Mouse (Mus musculus) adrenal gland, adult (tissue): Measurements from ENCODE around the gene Nuak2.

Experiments
- DNase-seq, 2 experiments: peaks; one replicate each; pipeline ENCODE4 v3.0.0; 2022 to 2023; ENCODE audit warnings: low spot score in 1 of 2; ENCODE audit not compliant: inconsistent age in 2 of 2

Nuak2 gene

GRCm38 (mm10) chr1:132322711-132323542, 7.0 kb downstream of the Nuak2 start:
- peak; percentile 32 to 56 for DNase-seq

- DNase-seq: peak in 1 of 2 experiments; percentile 68
These were observed 10.9 kb downstream of the Nuak2 start for GRCm38 (mm10) chr1:132326777-132327176.

- no peak for DNase-seq
These were observed 11.6 kb downstream of the Nuak2 start for GRCm38 (mm10) chr1:132327477-132327876.

- no peak for DNase-seq
These were observed 12.6 kb downstream of the Nuak2 start for GRCm38 (mm10) chr1:132328565-132328964.

- DNase-seq: peak in 1 of 2 experiments; percentile 37
These were observed 13.7 kb downstream of the Nuak2 start for GRCm38 (mm10) chr1:132329656-132330055.

GRCm38 (mm10) chr1:132330397-132330796, 14.5 kb downstream of the Nuak2 start:
- DNase-seq: no peak

GRCm38 (mm10) chr1:132331283-132331682, 15.4 kb downstream of the Nuak2 start:
- DNase-seq: no peak

- DNase-seq: no peak
These were observed 17.3 kb downstream of the Nuak2 start for GRCm38 (mm10) chr1:132333201-132333600.

- peak in 1 of 2 experiments; percentile 54 for DNase-seq
These were observed 17.8 kb downstream of the Nuak2 start for GRCm38 (mm10) chr1:132333675-132334141.

GRCm38 (mm10) chr1:132334178-132334801, 18.4 kb downstream of the Nuak2 start:
- no peak for DNase-seq

GRCm38 (mm10) chr1:132335378-132335965, 19.5 kb downstream of the Nuak2 start:
- DNase-seq: peak in 1 of 2 experiments; percentile 66

- DNase-seq: no peak
These were observed 21.0 kb downstream of the Nuak2 start for GRCm38 (mm10) chr1:132336921-132337320.

- DNase-seq: no peak
These were observed 22.2 kb downstream of the Nuak2 start for GRCm38 (mm10) chr1:132338027-132338660.

GRCm38 (mm10) chr1:132341731-132342501, 26.0 kb downstream of the Nuak2 start:
- peak; percentile 70 to 82 for DNase-seq

GRCm38 (mm10) chr1:132342518-132342917, 26.6 kb downstream of the Nuak2 start:
- no peak for DNase-seq

GRCm38 (mm10) chr1:132343191-132343590, 27.3 kb downstream of the Nuak2 start:
- DNase-seq: no peak

- DNase-seq: no peak
These were observed 27.7 kb downstream of the Nuak2 start for GRCm38 (mm10) chr1:132343656-132344055.

- DNase-seq: no peak
These were observed 29.6 kb downstream of the Nuak2 start for GRCm38 (mm10) chr1:132345514-132345913.

GRCm38 (mm10) chr1:132346134-132346851, 30.4 kb downstream of the Nuak2 start:
- peak in 1 of 2 experiments; percentile 66 for DNase-seq

GRCm38 (mm10) chr1:132346951-132347350, 31.0 kb downstream of the Nuak2 start:
- DNase-seq: peak in 1 of 2 experiments; percentile 33
